Mouse (Mus musculus) kidney, postnatal 0 days (tissue): ENCODE data around the gene Fcho1. TPM values are rescaled to one million over a fixed set of nuclear protein-coding genes. Genes with fewer than 3 reads are reported as not detected.
"Not testable (repeated sequence)": the region's sequence is repeated elsewhere in the genome, so short reads cannot be mapped to it uniquely, and the experiment has no call there.

Experiments used
- ATAC-seq: fragments of 200-750 bp; cut with Nextera tagmentation; replicated peaks from 2 replicates; pipeline ENCODE4 v1.8.0; 2017; ENCODE audit warnings: low read depth, moderate number of reproducible peaks, moderate TSS enrichment, moderate library complexity; ENCODE audit not compliant: low FRiP score
- DNase-seq: peaks from one replicate; pipeline ENCODE4 v3.0.0-alpha.2; 2016; ENCODE audit warnings: low spot score
- H3K27ac ChIP-seq: fragments of 300-500 bp; sonication (generic); 2 replicates; pipeline ENCODE4 v1.5.1; 2014; ENCODE audit warnings: mild to moderate bottlenecking
- H3K27me3 ChIP-seq: fragments of 300-500 bp; sonication (generic); 2 replicates; pipeline ENCODE4 v1.6.1; 2014; ENCODE audit warnings: low read length, mixed read lengths; ENCODE audit not compliant: insufficient read depth
- H3K36me3 ChIP-seq: fragments of 300-500 bp; sonication (generic); 2 replicates; pipeline ENCODE4 v1.6.1; 2014; ENCODE audit warnings: low read length, mixed read lengths; ENCODE audit not compliant: insufficient read depth
- H3K4me1 ChIP-seq: fragments of 300-500 bp; sonication (generic); replicated peaks from 2 replicates; pipeline ENCODE4 v1.6.1; 2014; ENCODE audit warnings: antibody characterized with exemption, low read length, mixed read lengths; ENCODE audit not compliant: insufficient read depth
- H3K4me2 ChIP-seq: fragments of 300-500 bp; sonication (generic); 2 replicates; pipeline ENCODE4 v1.6.1; 2014; ENCODE audit warnings: mild to moderate bottlenecking, low read length, moderate library complexity, mixed read lengths
- H3K4me3 ChIP-seq: fragments of 300-500 bp; sonication (generic); replicated peaks from 2 replicates; pipeline ENCODE4 v1.5.1; 2014; ENCODE audit warnings: low read depth, low read length
- H3K9ac ChIP-seq: fragments of 300-500 bp; sonication (generic); 2 replicates; pipeline ENCODE4 v1.6.1; 2014; ENCODE audit warnings: low read depth, low read length
- H3K9me3 ChIP-seq: fragments of 300-500 bp; sonication (generic); replicated peaks from 2 replicates; pipeline ENCODE4 v1.6.1; 2016; ENCODE audit warnings: low read length, inconsistent platforms, mixed read lengths
- CTCF ChIP-seq: IDR thresholded peaks from 2 replicates; pipeline ENCODE4 v1.5.1; 2016; ENCODE audit warnings: antibody characterized with exemption, low read depth, mild to moderate bottlenecking, moderate library complexity
- WGBS: fragments of 180-500 bp; shearing (Covaris S2); extraction: QIAGEN DNeasy Blood & Tissue Kit; methylation state at CpG from one replicate; pipeline ENCODE4 v1.1.7; 2014; 5-methylcytosine and 5-hydroxymethylcytosine counted together
- polyA plus RNA-seq: library from polyadenylated mRNA; unstranded; fragments of >200 nt; fragmentation: Nextera tagmentation; extraction: Ambion mirVana; gene quantifications from 2 replicates; pipeline ENCODE4 v1.2.1, GENCODE M21; 2015

Gene Fcho1
- polyA plus RNA-seq, 1 experiment from 2014 or later: 3.4 TPM

GRCm38 (mm10) chr8:71709134-71709799 lies 16.2 kb downstream of the Fcho1 start:
- 36% methylated on average over 25 of the region's 25 CpGs for WGBS
- Histone ChIP-seq H3K27ac (no peak overlapping the region), H3K9me3 (no peaks in the 10 kb centered on the region), H3K9ac (no peak overlapping the region), H3K27me3 (peaks cover 7% of the 10 kb centered on the region; the same call in 1 of the 2 replicates), H3K4me3 (no peak overlapping the region), H3K36me3 (no peaks in the 10 kb centered on the region), H3K4me2 (peak overlapping the region; percentile 46; the same call in 1 of the 2 replicates), H3K4me1 (0 out of 2 replicates have a peak, but pooled peaks cover 4% of the 10 kb centered on the region)
- no peak for DNase-seq
- no peak for TF ChIP-seq CTCF
- peak; percentile 49 for ATAC-seq

GRCm38 (mm10) chr8:71707874-71708273 lies 17.6 kb downstream of the Fcho1 start:
- no peak overlapping the region for H3K4me3 ChIP-seq
- no peak overlapping the region for H3K9ac ChIP-seq
- WGBS: 40% methylated on average over 8 of the region's 8 CpGs
- DNase-seq (peak; percentile 63), ATAC-seq (no peak)
- TF ChIP-seq CTCF: peak; percentile 69
- H3K4me2 ChIP-seq: no peak overlapping the region
- H3K36me3 ChIP-seq: no peaks in the 10 kb centered on the region
- no peaks in the 10 kb centered on the region for H3K9me3 ChIP-seq
- peaks cover 7% of the 10 kb centered on the region; the same call in 1 of the 2 replicates for H3K27me3 ChIP-seq
- 0 out of 2 replicates have a peak, but pooled peaks cover 4% of the 10 kb centered on the region for H3K4me1 ChIP-seq
- H3K27ac ChIP-seq: no peak overlapping the region

GRCm38 (mm10) chr8:71703400-71703799 lies 22.1 kb downstream of the Fcho1 start:
- H3K4me3 ChIP-seq, H3K36me3 ChIP-seq, H3K9ac ChIP-seq, H3K27ac ChIP-seq, ATAC-seq, H3K4me2 ChIP-seq, H3K4me1 ChIP-seq, H3K9me3 ChIP-seq, DNase-seq: not testable (repeated sequence)
- H3K27me3 ChIP-seq: peaks cover 11% of the 10 kb centered on the region; the same call in 1 of the 2 replicates

- Histone ChIP-seq H3K9me3 (no peaks in the 10 kb centered on the region), H3K4me2 (no peak overlapping the region), H3K9ac (no peak overlapping the region), H3K27ac (no peak overlapping the region), H3K4me3 (no peak overlapping the region), H3K4me1 (no peaks in the 10 kb centered on the region), H3K27me3 (peaks cover 11% of the 10 kb centered on the region; the same call in 1 of the 2 replicates), H3K36me3 (no peaks in the 10 kb centered on the region)
- TF ChIP-seq CTCF: no peak
- 67% methylated on average over 3 of the region's 3 CpGs for WGBS
- DNase-seq: no peak
- ATAC-seq: no peak
Observed at GRCm38 (mm10) chr8:71702923-71703322, 22.6 kb downstream of the Fcho1 start.

GRCm38 (mm10) chr8:71702087-71702432 lies 23.5 kb downstream of the Fcho1 start:
- no peak; the same call in 1 of the 2 replicates for ATAC-seq
- Histone ChIP-seq H3K4me2 (no peak overlapping the region; the same call in 1 of the 2 replicates), H3K36me3 (no peaks in the 10 kb centered on the region)

GRCm38 (mm10) chr8:71701414-71702086 lies 24.0 kb downstream of the Fcho1 start, which contains the start of gene B3gnt3:
TSS of gene B3gnt3 (minus strand) at chr8:71701789.
- H3K9ac ChIP-seq: no peak within 1 kb of the TSS

More at GRCm38 (mm10) chr8:71702087-71702432, 23.5 kb downstream of the Fcho1 start:
- 0 out of 2 replicates have a peak, but pooled peaks have one; percentile 22 for TF ChIP-seq CTCF
- Histone ChIP-seq H3K9me3 (no peaks in the 10 kb centered on the region), H3K9ac (no peak overlapping the region), H3K27me3 (peaks cover 11% of the 10 kb centered on the region; the same call in 1 of the 2 replicates), H3K27ac (no peak overlapping the region), H3K4me1 (no peaks in the 10 kb centered on the region), H3K4me3 (no peak overlapping the region)
- 35% methylated on average over 4 of the region's 4 CpGs for WGBS
- no peak for DNase-seq

More at GRCm38 (mm10) chr8:71701414-71702086, 24.0 kb downstream of the Fcho1 start, which contains the start of gene B3gnt3:
- peaks cover 11% of the 10 kb centered on the region; the same call in 1 of the 2 replicates for H3K27me3 ChIP-seq
- peak within 1 kb of the TSS; percentile 37 for H3K4me3 ChIP-seq
- no peak for TF ChIP-seq CTCF
- WGBS: 19% methylated on average over 30 of the region's 34 CpGs
- H3K36me3 ChIP-seq: no peaks in the 10 kb centered on the region
- H3K4me1 ChIP-seq: no peaks in the 10 kb centered on the region
- no peaks in the 10 kb centered on the region for H3K9me3 ChIP-seq
- DNase-seq: no peak
- no peak for ATAC-seq
- H3K27ac ChIP-seq: no peak within 1 kb of the TSS
- H3K4me2 ChIP-seq: peak within 1 kb of the TSS; percentile 54
